Mouse (Mus musculus) kidney, embryonic 14.5 days (tissue): Measurements from ENCODE around the gene Tmem131. TPM values are rescaled to one million over a fixed set of nuclear protein-coding genes. Genes with fewer than 3 reads are reported as not detected.

Source experiments
- ATAC-seq: fragments of 200-750 bp; cut with Nextera tagmentation; 2 replicates; pipeline ENCODE4 v1.8.0; 2017; ENCODE audit warnings: moderate number of reproducible peaks, mild to moderate bottlenecking, moderate TSS enrichment, moderate library complexity; ENCODE audit not compliant: low FRiP score, low TSS enrichment
- H3K27ac ChIP-seq: fragments of 300-500 bp; sonication (generic); 2 replicates; pipeline ENCODE4 v1.5.1; 2014; ENCODE audit warnings: low read depth, mild to moderate bottlenecking, low read length, moderate library complexity, mixed read lengths
- H3K27me3 ChIP-seq: fragments of 300-500 bp; sonication (generic); 2 replicates; pipeline ENCODE4 v1.6.1; 2014; ENCODE audit warnings: mild to moderate bottlenecking, low read length; ENCODE audit not compliant: control insufficient read depth, insufficient read depth
- H3K36me3 ChIP-seq: fragments of 300-500 bp; sonication (generic); 2 replicates; pipeline ENCODE4 v1.6.1; 2014; ENCODE audit warnings: low read length, mixed read lengths; ENCODE audit not compliant: control insufficient read depth, insufficient read depth
- H3K4me1 ChIP-seq: fragments of 300-500 bp; sonication (generic); 2 replicates; pipeline ENCODE4 v1.6.1; 2014; ENCODE audit warnings: low read length, mixed read lengths; ENCODE audit not compliant: control insufficient read depth, insufficient read depth
- H3K4me2 ChIP-seq: fragments of 300-500 bp; sonication (generic); replicated peaks from 2 replicates; pipeline ENCODE4 v1.6.1; 2014; ENCODE audit warnings: low read depth, mild to moderate bottlenecking, low read length
- H3K4me3 ChIP-seq: fragments of 300-500 bp; sonication (generic); 2 replicates; pipeline ENCODE4 v1.5.1; 2014; ENCODE audit warnings: mild to moderate bottlenecking, low read length
- H3K9ac ChIP-seq: fragments of 300-500 bp; sonication (generic); 2 replicates; pipeline ENCODE4 v1.6.1; 2014; ENCODE audit warnings: low read depth, mild to moderate bottlenecking, low read length, moderate library complexity
- H3K9me3 ChIP-seq: fragments of 300-500 bp; sonication (generic); 2 replicates; pipeline ENCODE4 v1.6.1; 2016; ENCODE audit warnings: low read length; ENCODE audit not compliant: control insufficient read depth
- WGBS: fragments of 180-500 bp; shearing (Covaris S2); extraction: QIAGEN DNeasy Blood & Tissue Kit; methylation state at CpG from one replicate; pipeline ENCODE4 v1.1.7; 2014; 5-methylcytosine and 5-hydroxymethylcytosine counted together
- polyA plus RNA-seq: library from polyadenylated mRNA; unstranded; fragments of >200 nt; fragmentation: Nextera tagmentation; extraction: Ambion mirVana; gene quantifications from 2 replicates; pipeline ENCODE4 v1.2.1, GENCODE M21; 2014

Gene Tmem131
- polyA plus RNA-seq, 1 experiment from 2014 or later: 22.1 TPM

DNA sequence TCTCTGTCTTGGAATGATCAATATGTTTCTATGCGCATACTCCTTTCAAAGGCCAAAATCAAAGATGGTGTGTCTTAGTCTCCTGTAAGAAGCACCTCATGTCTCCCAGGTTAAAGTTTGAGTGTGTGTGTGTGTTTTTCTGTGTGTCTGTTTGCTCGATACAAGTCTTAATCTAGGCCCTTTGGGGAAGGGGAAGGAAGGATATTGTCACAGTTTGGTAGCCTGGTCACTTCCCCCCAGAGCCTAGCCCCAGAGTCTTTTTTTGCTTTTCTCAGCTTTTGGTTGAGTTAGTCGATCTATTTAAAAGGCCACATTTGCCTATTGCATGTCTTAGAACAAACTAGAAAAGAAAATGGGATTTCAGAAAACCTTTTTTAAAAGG is 3.1 kb downstream of the Tmem131 start:
- Histone ChIP-seq H3K36me3 (no peaks in the 10 kb centered on the region), H3K4me1 (peaks cover 5% of the 10 kb centered on the region; the same call in 1 of the 2 replicates), H3K9me3 (no peaks in the 10 kb centered on the region), H3K4me3 (peak overlapping the region; percentile 62), H3K27me3 (no peaks in the 10 kb centered on the region), H3K9ac (peak overlapping the region; percentile 95; the same call in 1 of the 2 replicates), H3K4me2 (peak overlapping the region; percentile 44), H3K27ac (no peak overlapping the region)
- WGBS: 49% methylated on average over 3 of the region's 3 CpGs
- ATAC-seq: no peak

DNA sequence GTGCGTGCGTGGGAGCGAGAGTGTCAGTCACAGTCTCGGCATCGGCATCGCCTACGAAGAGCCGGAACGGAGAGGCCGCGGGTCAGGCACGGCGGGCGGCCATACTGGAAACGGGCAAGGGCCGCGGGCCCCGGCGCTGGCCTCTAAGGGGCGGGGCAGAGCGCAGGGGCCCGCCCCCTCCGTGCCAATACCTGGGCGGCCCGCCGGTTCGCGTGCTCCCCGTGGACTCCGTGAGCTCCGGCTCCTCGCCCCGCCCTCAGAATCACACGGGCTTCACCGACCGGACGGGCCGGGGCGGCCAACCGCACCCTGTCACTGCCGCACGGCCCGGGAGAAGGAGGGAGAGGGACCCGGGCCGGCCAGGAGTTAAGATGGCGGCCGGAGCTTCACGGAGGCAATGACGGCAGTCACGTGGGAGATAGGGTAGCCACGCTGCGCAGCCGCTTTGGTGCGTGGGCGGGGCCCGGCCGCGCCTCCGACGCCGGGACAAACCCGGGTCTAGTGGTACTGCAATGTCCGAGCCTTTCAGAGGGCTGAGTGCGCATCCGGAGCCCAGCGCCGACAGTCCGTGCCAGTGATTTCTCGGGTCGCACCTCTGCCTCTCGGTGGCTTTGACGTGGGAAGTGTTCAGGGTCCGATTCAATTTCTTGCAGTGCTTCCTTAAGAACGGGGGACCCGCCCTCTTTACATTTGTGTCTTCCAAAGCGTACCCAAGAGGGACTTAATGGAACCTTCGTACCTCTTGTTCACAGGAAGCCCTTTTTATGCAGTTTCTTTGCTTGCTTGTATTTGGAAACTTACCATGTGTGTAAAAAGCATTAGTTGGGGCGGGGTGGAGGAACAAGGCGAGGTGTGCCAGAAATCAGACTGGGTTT is 3.7 kb downstream of the Tmem131 start:
- no peaks in the 10 kb centered on the region for H3K9me3 ChIP-seq
- no peaks in the 10 kb centered on the region for H3K27me3 ChIP-seq
- peaks cover 10% of the 10 kb centered on the region; the same call in 1 of the 2 replicates for H3K4me1 ChIP-seq
- peak overlapping the region; percentile 62 for H3K4me3 ChIP-seq
- peak overlapping the region; percentile 95 for H3K9ac ChIP-seq
- peak; percentile 97 for ATAC-seq
- H3K36me3 ChIP-seq: no peaks in the 10 kb centered on the region
- WGBS: under 1% methylated on average over 73 of the region's 79 CpGs
- peak overlapping the region; percentile 84 for H3K27ac ChIP-seq
- peak overlapping the region; percentile 66 for H3K4me2 ChIP-seq

DNA sequence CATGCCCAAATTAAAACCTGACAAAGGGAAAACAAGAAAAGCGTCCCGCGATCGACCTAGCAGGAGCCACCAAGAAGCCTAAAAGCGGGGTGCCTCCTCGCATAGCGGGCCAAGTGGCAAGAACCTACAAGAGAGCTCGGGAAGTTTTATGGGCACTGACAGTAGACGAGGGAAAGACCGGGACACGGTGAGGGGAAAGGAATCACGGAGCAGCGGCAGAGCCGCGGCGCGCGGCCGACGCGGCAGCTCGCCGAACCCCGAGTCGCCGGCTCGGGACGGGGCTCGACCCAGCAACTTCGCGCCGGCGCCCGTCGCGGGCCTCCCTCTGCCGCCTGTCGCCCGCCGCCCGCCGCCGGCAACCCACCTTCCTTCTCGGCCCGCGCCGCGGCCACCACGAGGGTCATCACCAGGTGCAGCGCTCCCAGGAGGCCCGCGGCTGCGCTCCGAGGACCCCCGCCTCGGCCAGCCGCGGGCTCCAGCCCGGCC is 4.6 kb downstream of the Tmem131 start:
- H3K27ac ChIP-seq: peak overlapping the region; percentile 84
- ATAC-seq: peak; percentile 18; the same call in 1 of the 2 replicates
- no peaks in the 10 kb centered on the region for H3K36me3 ChIP-seq
- H3K4me1 ChIP-seq: peaks cover 15% of the 10 kb centered on the region; the same call in 1 of the 2 replicates
- H3K27me3 ChIP-seq: no peaks in the 10 kb centered on the region
- H3K4me2 ChIP-seq: peak overlapping the region; percentile 66
- no peaks in the 10 kb centered on the region for H3K9me3 ChIP-seq
- peak overlapping the region; percentile 62 for H3K4me3 ChIP-seq
- under 1% methylated on average over 37 of the region's 59 CpGs for WGBS
- H3K9ac ChIP-seq: peak overlapping the region; percentile 95

DNA sequence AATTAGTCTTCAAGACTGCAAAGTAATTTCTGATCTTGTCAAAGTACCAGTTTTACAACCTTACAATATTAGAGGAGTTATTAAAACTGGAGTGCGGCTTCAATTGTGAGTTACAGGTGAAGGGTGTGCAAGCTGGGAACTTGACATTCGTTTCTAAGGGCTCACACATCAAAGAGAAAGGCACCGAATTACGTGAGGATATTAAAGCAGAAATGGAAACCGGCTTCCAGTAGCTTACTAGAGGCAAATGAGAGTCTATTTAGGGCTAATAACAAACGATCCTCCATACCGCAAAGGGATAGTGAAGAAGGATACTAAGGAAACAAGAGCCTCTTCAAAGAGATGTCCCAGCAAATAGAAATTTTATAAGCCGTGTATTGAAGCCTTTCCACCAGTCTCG is 5.1 kb downstream of the Tmem131 start:
- Histone ChIP-seq H3K4me3 (peak overlapping the region; percentile 62), H3K9ac (peak overlapping the region; percentile 95), H3K27me3 (no peaks in the 10 kb centered on the region), H3K9me3 (no peaks in the 10 kb centered on the region), H3K4me1 (peaks cover 17% of the 10 kb centered on the region; the same call in 1 of the 2 replicates), H3K36me3 (no peaks in the 10 kb centered on the region), H3K27ac (no peak overlapping the region), H3K4me2 (peak overlapping the region; percentile 66)
- 1% methylated on average over 9 of the region's 9 CpGs for WGBS
- no peak for ATAC-seq

DNA sequence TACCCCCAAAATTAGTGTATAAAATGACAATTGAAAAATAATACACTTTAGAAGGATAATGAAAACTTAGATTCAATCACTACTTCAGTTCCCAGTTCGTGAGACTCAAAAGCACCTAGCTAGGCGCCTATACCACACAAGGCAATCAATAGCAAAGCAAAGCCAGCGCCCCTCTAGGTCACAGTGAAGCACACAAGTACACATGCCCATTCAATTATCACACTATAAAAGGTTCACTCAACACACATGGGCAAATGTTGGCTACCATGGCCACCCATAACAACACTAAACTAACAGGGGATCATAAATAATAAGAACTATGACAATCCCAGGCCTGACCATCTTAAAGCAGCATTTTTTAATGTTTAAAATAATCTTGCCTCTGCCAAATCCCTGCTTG is 5.8 kb downstream of the Tmem131 start:
- 51% methylated on average over 3 of the region's 3 CpGs for WGBS
- Histone ChIP-seq H3K4me3 (peak overlapping the region; percentile 62), H3K27ac (no peak overlapping the region), H3K27me3 (no peaks in the 10 kb centered on the region), H3K4me1 (peaks cover 17% of the 10 kb centered on the region; the same call in 1 of the 2 replicates), H3K9me3 (no peaks in the 10 kb centered on the region), H3K4me2 (peak overlapping the region; percentile 66), H3K9ac (0 out of 2 replicates have a peak overlapping the region, but pooled peaks have one; percentile 95), H3K36me3 (no peaks in the 10 kb centered on the region)
- ATAC-seq: no peak

DNA sequence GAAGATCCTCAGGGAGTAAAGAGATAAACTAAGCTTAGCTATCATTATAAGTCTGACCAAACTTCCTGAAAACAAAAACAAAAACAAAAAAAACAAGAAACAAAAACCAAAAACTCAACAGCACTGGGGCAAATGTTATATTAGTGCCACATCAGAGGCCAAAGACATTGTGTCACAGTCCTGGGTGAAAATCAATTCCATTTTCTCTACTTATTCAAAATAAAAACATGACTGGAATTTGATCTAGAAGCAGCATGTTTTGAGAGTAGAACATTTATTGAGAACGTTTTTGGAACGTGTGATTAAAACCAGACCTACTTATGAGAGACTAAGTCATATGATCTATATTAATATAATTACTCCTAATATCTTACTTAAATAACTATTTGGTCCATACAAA is 6.5 kb downstream of the Tmem131 start:
- no peak overlapping the region for H3K27ac ChIP-seq
- WGBS: 72% methylated on average over 2 of the region's 2 CpGs
- no peak overlapping the region for H3K4me3 ChIP-seq
- no peaks in the 10 kb centered on the region for H3K36me3 ChIP-seq
- ATAC-seq: no peak
- no peaks in the 10 kb centered on the region for H3K9me3 ChIP-seq
- H3K27me3 ChIP-seq: no peaks in the 10 kb centered on the region
- H3K4me2 ChIP-seq: no peak overlapping the region
- peaks cover 17% of the 10 kb centered on the region; the same call in 1 of the 2 replicates for H3K4me1 ChIP-seq
- no peak overlapping the region for H3K9ac ChIP-seq

DNA sequence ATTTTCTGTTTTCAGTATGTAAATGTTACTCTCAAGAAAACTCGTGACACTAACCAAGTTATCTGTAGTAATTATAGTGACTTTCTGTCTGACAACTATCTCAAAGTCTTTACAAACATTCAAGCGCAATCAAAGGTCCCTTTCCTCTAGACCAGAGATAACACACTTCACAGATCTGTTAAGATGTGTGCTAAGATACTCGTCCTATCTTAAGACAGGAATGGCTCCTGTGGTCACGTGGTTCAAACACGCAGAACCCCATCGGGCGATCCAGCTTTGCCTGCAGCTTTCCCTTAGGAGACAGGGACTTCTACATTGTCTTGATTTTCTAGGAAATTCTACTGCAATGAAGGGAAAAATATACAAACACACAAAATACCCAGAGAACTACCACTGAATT is 6.9 kb downstream of the Tmem131 start:
- Histone ChIP-seq H3K27ac (no peak overlapping the region), H3K27me3 (no peaks in the 10 kb centered on the region), H3K9me3 (no peaks in the 10 kb centered on the region), H3K4me3 (no peak overlapping the region), H3K9ac (no peak overlapping the region), H3K4me1 (peaks cover 17% of the 10 kb centered on the region; the same call in 1 of the 2 replicates), H3K4me2 (no peak overlapping the region), H3K36me3 (no peaks in the 10 kb centered on the region)
- WGBS: 84% methylated on average over 7 of the region's 7 CpGs
- no peak for ATAC-seq

DNA sequence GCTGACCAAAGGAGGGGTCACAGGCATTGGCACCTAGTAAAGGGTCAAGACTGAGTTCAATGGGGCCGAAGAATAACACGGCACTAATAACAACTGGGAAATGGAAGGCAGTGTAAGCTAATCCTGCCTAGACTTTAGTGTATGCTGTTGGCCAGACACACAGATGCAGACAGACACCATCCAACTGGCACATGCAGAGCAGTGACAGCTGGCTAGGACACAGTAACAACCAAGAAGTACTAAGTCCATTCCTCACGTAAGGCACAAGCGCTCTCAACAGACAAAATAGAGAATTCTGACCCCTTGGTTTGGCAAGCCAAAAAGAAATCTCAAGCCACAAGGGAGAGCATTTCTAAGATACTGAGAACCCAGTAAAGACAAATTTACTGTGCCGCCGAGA is 8.7 kb downstream of the Tmem131 start:
- Histone ChIP-seq H3K4me3 (no peak overlapping the region), H3K27me3 (no peaks in the 10 kb centered on the region), H3K9me3 (no peaks in the 10 kb centered on the region), H3K4me1 (peaks cover 17% of the 10 kb centered on the region; the same call in 1 of the 2 replicates), H3K4me2 (no peak overlapping the region), H3K27ac (no peak overlapping the region), H3K36me3 (no peaks in the 10 kb centered on the region), H3K9ac (no peak overlapping the region)
- 47% methylated on average over 6 of the region's 6 CpGs for WGBS
- no peak for ATAC-seq
